Mouse (Mus musculus): ENCODE data around the gene Pdlim1.

Pdlim1 gene

DNA sequence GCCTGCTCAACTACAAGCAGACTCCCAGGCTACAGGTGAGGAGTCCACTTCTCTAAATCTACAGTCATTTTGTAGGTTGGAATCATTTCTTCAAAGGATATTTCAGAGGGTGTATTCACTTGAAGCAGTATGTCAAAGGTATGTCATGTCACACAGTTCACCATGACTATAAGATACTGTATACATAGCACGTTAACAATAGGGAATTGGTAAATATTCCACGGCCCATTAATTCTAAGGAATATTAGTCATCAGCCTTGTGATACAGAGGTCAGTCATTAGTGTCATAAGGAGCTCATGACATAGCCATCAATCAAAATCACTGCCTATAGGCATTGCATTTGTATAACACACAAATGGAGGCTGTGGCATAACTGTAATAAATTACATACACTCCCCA is 13.1 kb upstream of the Pdlim1 start:
- no peak for DNase-seq (ENCODE audit: low spot score)

DNA sequence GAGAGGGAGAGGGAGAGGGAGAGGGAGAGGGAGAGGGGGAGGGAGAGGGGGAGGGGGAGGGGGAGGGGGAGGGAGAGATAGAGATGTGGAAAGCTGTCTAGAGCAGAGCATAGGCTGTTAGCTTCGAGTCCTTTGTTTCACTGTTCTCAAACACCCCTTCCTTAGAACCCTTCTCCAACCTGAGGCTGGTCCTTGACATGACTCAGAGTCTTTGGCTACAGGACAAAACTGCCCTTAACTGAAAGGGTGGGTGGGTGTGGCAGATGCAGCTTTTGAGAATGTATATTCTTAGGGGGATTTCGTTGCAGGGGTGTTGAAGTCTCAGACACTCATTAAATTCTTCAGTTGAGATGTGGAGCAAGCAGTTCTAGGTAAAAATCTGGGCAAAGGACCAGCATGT is 11.8 kb upstream of the Pdlim1 start:
- no peak for DNase-seq (ENCODE audit: low spot score)

DNA sequence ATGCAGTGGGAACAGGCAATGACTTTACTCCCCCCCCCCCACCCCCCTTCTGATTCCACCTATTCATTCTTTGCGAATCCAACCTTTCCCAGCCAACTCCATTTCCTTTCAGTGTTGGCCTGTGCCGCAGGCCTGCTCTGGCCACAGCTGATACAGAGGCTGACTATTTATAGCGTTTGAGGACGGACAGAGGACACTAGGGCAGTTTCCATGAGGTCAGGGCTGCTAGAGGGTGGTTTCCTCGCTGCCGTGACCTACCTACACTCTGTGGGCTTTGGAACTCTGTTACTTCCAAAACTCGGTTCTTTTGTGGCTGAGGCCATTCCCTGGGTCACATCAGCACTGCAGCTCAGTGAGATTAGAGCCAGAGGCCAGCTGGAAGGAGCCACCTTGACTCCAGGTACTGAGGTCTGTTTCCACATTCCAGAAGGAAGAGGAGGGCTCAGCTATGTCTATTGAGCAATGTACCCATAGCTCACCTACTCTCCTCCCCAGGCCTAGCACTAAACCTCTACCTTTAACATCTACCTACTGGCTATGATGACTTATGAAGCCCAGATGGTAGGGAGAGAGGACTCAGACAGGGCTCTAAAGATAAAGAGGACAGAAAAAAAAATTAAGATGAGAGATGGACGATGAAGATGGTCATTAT is 6.9 kb upstream of the Pdlim1 start:
- DNase-seq (ENCODE audit: low spot score) = no peak

DNA sequence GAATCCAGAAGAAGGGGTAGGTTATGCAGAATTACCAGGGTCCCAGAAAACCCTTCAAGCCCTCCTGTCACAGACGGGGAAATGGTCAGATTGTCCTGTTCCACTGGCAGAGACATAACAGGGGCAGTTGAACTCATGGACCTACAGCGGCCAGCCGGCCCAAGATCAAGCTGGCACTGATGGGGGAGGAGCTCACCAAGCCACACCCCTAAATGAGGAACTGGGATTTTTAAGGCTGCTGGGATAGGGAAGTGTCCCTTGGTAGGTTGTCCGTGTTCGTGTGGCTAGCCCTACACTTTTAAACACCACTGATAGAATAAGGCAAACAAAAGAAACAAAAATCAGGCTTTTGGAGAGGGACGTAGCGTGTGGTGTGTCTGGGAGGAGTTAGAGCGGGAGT is 5.9 kb upstream of the Pdlim1 start:
- no peak for DNase-seq (ENCODE audit: low spot score)

DNA sequence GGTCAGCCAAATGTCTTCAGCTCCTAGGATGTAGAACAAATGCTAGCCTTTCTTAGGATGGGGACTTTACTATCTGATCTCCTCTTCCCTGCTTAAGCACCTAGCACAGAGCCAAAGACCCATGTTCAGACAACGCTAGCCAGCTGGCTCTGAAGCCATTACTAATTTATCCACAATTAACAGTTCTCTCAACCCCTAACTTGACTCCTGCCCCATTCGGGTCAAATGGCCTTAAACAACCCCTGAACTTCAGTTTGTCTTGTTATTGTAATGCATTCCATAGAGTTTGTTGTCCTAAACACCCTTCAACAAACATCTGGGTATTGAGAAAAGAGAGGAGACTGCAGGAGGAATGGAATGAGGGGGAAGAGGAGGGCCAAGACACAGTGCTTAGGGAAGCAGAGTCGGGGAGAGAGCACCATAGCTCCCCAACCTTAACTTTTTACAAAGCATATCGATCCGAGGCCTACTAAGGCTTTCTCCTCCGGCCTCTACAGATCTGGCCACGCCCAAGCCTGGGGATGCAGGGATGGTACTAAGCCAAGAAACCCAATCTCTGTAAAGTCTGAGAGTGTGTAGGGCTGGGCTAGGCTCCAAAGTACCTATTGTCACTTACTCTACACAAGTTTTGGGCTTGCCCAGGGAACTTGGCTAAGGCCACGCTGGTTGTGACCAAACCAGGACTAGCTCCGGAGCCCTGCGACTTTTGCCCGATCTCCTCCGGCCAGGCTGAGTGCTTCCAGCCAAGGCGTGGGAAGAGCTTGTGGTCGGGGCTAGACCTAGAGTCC is 4.0 kb upstream of the Pdlim1 start:
- no peak for DNase-seq (ENCODE audit: low spot score)

DNA sequence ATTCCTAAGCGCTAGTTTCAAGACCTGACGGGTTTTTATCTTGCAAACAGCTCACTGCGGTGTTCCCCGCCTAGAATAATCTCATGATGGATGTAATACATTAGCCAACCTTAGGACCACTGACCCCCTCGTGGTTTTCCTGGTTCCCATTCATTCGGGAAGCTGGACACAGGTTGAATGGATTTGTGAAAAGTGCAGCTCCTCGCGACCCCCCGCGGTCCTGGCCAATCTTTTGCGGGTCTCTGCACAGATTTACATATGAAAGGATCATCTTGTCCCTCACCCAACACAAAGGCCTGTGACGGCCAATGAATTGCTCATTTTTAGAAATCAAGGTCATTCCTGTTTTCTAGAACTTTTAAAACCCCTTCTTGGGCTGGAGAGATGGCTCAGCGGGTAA is 1.0 kb upstream of the Pdlim1 start:
- DNase-seq (ENCODE audit: low spot score) = no peak

DNA sequence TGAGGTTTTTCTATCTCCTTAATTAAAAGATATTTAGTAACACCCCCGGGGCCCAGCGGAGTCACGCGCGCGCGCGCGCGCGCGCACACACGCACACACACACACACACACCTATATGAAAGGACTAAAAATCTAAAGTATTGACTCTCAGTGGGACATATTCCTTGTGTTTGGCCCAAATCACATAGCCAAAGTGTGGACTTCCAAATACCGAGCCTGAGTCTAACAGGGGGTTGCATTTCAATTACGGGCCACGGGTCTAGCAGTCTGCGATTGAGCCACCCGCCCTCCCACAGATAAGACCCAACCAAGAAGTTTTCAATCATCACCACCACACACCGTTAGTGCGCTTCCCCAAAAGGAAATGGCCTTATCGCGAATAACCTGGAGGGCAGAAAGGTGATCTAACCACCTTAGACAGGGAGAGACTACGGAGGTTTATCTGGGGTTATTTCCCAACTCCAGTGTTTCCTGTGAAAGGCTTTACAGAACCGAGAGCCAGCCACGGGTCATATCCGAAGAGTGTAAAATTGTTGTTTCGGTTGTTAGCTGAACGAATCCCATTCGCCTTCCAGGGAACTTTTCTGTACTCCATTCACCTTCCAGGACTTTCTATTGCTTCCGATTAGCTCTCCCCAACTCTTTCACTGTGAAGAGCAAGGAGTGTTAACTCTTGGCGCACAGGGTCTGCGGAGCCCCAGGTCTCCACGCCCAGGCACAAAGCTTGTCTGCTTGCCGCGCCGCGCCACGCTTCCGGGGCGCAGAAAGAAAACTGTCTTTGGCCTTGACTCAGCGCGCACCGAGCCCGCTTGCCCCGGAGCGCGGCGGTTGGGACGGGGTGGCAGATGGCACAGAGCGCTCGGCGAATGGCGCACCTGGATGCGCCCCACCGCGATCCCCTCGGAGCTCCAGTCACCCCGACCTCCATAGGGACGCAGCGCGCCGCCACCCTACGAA is 1.0 kb downstream of the Pdlim1 start:
- DNase-seq (ENCODE audit: low spot score) = no peak

DNA sequence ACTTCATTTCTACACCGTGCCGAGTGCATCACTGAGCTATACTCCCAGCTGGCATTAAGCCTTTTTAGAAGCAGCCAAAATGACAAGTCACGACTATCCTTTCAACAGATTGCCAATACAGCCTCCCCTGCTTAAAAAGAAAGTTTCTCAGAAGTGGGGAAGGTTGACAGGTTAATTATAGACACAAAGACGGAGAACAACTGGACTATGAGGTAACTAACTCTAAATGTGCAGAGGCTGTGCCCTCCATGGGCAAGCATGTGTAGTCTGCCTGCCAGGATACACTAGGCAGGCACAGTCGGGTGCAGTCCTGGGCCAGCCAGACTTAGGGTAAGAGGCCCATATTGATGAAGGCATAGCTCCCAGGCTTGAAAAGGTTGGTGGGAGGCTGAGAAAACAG is 2.1 kb downstream of the Pdlim1 start:
- DNase-seq (ENCODE audit: low spot score) = no peak

DNA sequence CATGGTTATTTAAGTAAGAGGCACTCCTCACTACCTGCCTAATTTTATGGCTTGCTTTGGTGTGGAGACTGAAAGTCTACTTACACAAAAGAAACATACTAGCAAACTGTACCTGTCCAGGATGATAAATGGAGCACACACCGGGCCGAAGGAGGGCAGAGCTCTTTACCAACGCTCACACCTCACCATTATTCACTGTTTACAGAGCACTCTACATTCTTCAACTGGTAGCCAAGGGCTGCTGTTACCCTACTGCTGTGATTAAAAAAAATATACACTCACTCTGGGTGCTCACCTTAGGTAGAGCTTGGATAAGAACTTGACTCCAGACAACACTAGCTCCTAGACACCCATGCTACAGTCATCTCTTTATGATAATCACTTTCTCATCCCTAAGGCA is 3.1 kb downstream of the Pdlim1 start:
- DNase-seq (ENCODE audit: low spot score) = no peak

DNA sequence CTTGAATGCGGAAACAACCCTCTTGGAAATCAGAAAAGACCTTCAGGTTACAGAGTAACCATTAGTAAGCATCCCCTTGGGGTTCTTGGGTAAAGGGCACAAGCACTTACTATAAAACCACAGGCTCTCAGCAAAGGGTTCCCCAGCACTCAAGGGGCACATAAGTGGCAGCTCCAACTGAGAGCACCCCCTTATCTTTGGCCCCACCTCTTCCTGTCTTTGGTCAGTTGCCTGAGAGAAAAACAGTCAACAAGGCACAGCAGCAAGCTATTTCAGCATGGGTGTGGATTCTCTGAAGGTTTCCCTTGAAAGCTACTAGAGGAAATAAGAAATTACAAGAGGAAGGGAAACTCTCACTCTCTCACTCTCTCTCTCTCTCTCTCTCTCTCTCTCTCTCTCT is 4.3 kb downstream of the Pdlim1 start:
- no peak for DNase-seq (ENCODE audit: low spot score)

DNA sequence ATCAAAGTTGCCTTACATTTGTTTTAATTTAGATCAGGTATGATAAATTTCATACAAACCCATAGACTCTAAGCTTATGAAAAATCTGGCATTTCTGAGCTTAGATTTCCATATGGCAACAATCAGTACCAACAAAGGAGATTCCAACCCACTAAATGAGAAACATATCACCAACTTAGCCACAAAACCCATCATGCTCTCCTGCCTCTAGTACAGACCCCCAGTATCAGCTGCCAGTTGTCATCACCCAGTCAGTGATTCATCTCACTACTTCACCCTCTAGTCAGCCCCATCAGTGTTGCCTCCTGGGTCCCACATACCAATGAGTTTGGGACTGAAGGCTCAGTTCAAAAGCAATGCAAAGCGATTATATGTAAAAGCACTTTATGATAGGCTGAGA is 12.2 kb downstream of the Pdlim1 start:
- no peak for DNase-seq (ENCODE audit: low spot score)

DNA sequence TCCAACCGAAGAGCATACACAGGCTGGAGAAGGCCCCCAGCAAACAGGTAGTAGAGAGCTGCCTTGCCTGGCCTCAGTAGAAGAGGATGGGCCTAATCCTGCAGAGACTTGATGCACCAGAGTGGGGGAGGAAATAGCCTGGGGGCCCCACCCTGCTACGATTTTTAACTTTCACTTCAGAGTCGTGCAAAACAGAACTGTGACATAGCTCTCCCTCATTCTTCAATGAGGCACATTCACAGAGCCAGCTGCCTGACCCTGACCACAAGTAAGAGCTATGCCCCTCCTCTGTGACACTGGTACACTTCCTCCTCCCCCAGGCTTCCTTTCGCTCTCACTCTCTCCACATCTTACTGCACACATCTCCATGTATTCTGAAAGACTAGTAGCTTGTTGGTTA is 14.2 kb downstream of the Pdlim1 start:
- DNase-seq (ENCODE audit: low spot score) = no peak

DNA sequence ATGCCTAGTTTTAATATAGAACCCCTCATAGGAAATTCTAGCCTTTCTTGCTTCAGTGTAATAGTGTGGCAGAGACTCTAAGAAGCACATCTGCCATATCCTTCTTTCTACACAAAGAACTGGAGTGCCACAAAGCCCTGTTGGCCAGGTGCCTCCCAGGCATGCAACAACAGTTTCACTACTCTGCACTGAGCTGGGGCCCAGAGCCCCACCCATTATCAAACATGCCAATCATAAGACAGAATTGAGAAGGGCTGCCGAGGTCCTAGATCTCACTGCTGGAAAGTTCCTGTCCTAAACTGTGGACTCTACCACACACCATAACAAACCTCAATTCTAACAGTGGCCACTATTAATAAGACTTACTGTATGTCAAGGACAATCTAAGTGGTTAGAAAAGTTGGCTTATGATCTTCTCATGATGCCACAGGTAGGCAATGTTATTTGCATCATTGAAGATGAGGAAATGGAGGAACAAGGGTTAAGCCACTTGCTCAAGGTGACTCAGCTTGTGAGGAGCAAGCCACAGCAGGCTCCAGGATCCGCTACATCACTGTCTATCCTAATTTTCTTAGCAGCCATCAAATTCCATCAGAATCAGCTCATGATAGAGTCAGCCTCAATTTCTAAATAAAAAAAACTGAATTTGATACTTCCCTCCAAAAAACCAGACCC is 15.1 kb downstream of the Pdlim1 start:
- no peak for DNase-seq (ENCODE audit: low spot score)

DNA sequence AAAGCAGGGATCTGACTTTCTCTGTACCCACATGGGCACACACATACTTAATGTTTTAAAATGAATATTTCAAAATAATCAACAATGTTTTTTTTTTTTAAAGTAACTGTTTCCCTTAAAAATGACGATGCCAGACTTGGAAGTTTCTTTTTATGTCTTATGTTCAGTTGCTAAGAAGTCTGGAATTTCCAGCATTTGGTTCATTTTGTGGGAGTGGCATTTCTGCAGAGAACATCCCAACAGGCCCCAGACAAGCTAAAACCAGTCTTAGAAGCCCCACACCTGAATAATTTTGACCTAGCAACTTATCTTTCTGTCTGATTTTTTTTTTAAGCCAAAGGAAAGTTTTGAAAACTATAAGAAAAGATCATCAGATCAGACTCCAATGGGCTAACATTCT is 16.1 kb downstream of the Pdlim1 start:
- no peak for DNase-seq (ENCODE audit: low spot score)

DNA sequence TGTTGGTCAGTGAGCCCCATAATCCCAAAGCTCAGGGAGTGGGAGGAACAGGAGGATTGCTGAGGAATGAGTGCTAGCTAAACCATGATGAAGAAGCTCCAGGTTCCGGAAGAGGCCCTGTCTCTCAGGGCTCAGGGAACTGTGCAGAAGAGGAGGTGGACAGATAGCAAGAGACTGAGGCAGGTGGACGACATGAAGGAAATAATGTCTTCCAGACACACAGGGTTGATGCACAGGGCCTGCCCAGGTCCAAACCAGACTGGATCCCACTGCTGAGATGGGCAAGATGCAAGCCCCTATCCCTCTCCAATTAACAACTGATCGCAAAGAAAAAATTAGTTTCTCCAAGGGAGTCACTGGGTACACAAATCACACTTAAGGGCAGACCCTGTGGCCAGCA is 16.9 kb downstream of the Pdlim1 start:
- DNase-seq (ENCODE audit: low spot score) = no peak

DNA sequence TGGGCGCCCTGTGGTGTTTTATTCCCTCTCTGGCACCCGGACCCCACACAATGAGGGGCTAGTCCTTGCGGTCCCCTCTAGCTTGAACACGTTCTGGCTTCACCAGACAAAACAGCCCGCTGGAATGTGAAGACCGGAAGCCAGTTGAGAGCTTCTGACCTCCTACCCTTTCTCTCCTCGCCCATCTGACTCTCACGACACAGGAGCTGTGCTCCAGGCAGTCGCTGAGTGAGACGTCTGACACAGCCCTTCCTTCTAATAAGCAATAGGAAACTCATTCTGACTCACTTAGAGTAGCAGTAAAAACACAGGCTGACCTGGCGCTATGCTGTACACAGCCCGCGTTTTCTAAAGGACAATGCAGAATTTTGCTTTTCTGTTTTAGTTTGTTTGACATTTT is 17.9 kb downstream of the Pdlim1 start:
- DNase-seq (ENCODE audit: low spot score) = no peak

DNA sequence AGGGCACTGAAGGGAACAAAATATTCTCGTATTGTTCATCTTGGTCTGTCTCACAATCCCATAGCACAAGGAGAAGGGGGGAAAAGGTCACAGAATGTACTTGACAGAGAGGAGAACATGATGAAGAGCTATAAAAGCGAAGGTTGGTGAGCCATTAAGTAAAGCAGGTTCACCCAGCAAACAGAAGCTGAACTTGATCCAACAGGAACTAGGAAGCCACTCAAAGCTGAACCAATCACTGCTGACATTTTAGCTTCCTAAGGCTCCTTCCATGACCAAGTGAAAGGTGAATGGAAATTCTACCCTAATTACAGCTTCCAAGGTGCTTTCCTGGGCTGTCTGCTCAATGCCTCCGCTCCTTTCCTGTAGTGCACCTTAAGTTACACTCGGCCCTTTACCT is 20.5 kb downstream of the Pdlim1 start:
- DNase-seq (ENCODE audit: low spot score) = no peak

DNA sequence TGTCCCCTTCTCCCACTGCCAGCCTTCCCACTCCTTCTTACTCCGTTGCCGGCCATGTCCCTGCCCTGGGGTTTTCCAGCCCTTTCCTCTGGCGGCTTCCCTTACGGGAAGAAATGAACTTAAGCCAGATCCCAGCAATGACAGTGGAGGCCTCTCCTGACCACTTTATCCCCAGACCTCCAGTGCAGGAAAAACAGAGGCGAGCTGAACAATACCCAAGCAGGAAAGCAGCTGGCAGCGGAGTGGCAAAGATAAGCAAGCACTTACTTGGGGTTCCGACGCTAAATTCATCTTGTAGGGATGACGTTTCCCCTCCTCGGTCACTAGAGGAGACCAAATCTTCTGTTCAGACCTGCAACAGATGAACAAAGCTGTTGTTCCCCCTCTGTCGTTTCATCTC is 22.3 kb downstream of the Pdlim1 start:
- no peak for DNase-seq (ENCODE audit: low spot score)

DNA sequence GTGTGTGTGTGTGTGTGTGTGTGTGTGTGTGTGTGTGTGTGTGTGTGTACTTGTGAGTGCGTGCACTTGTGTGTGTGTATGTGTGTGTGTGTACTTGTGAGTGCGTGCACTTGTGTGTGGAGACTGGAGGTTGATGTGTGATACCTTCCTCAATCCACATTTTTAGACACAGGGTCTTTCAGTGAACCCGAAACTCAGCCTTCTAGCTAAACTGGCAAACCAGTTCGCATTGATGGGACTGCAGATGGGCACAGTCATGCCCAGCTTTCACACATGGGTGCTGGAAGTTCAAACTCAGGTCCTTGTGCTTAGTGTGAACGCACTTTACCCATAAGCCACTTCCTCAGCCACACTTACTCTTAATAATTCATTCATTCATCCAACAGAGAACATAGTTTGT is 23.2 kb downstream of the Pdlim1 start:
- DNase-seq (ENCODE audit: low spot score) = no peak

DNA sequence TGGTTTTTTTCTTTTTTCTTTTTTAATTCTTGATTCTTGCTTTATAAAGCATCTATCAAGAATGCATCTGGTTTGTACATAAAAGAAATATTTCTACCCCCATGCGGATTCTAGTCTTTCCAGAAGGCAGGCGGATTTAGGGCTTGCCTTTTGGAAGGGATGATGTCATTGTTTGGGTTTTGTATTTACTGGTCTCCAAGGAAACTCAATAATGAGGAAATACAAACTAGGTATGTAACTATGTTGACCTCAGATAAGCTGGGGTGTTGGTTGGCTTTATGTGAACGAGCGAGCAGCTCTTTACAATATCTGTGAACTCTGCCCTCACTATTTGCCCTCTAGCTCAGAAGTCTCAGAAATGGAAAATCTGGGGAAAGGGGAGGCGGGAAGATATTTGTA is 24.4 kb downstream of the Pdlim1 start:
- peak; percentile 7 for DNase-seq (ENCODE audit: low spot score)

DNA sequence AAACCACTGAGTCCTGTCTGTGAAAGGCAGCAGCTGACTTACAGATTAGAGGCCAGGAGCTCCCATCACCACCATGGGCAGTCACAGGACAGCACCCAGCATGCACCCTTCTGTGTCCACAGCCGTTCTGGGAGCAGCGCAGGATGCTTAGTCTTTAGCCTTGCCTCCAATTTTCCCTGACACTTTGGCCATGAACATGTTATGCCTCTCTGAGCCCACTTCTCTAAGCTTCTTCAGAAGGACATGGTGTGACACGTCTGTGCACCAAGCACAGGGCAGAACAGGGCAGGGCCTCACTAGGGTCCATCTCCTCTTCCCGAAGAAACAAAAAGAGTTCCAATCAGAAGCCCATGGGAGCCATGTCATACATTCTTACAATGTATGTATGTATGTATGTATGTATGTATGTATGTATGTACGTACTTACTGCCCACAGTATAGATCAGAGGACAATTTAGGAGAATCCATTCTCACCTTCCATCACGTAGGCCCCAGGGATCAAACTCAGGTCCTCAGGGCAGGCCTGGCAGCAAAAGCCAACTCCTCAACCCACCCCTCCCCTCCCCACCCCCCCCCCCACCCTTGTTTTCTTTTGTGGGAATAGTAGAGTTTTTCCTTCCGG is 24.9 kb downstream of the Pdlim1 start:
- DNase-seq (ENCODE audit: low spot score) = no peak
